Mouse (Mus musculus) megakaryocyte, adult 5-6 weeks (primary cell): ENCODE measurements around the gene Snap91. TPM values are rescaled to one million over a fixed set of nuclear protein-coding genes. Genes with fewer than 3 reads are reported as not detected.

Experiments
- ATAC-seq: 2 replicates; pipeline ENCODE4 v1.8.0; 2016; ENCODE audit warnings: mild to moderate bottlenecking, inconsistent platforms; ENCODE audit not compliant: poor library complexity, severe bottlenecking
- total RNA-seq, 2 experiments: library from RNA; stranded (forward) in 1 of 2; stranded (reverse) in 1 of 2; fragments of 153-499, 151-499 nt in 1 of 2; fragments of 221-1000, 200-1000 nt in 1 of 2; gene quantifications; 2 replicates each; pipeline versions ENCODE4 v1.2.3 to v1.2.4; 2015 to 2017

Gene Snap91
- total RNA-seq, 2 experiments from 2014 or later: not detected

DNA sequence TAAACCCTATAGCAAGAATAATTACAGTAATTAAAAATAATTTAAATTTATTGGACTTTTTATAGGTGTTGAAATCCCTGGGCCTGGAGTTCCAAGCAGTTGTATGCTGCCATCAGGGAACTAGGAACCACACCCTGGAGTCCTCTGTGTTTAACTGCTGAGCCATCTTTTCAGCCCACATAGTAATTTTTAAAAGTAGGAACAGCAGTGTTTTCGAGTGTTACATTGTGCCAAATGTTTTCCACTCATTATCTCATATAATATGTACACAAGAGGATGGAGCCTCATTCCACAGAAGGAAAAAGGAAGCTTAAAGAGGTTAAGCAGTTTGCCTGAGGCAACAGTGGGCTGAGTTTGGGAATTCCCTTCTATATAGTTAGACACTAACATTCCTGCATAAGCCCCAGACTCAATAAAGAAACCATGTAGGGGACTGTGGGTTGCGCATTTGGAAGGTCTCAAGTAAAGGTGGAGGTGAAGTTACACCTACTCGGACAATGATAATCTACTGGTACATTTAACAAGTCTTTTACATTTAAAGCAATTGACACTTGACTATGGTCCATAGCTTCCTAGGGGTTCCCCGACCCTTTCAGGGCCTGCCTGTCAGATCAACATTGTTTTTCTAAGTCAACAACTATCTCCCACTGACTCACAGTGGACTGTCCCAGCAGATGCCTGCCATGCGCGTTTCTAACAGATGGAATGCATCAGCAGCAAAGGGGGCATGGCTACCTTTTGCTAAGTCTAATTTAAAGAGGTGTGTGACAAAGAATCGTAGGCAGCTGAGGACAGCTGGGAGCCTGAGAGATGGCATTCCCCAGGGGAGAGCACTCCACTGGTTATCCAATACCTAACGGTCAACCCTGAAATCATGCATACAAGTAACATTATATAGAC lies 117.7 kb downstream of the Snap91 start:
- ATAC-seq: no peak

DNA sequence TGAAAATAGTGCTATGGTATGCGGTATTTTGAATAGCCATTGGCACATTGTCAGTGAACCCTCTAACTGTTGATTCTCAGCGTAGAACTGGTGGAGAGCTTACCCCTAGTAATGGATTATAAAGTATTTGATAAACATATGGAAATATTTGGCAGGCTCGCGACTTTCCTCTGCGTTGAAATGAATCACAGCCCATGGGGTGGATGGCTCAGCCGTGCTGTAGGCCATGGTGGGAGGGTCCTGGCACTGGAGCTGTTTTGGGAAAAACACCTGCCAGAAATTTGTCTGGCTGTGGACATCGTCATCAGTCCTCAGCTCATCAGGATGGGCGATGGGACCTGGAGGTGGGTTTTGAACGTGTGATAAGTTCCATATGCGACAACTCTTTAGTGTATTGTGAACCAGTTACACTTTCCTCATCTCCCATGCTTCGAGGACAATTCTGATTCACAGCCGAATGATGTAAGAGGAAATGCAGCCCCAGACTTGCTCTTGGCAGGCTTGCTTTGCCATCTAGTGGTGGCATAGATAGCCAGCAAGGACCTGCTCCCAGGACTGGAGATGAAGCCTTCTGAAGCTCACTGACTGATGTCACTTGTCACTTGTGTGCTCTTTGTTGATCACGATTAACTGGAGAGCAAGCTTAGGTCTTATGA lies 134.4 kb downstream of the Snap91 start:
- 0 out of 2 replicates have a peak, but pooled peaks have one; percentile 35 for ATAC-seq

DNA sequence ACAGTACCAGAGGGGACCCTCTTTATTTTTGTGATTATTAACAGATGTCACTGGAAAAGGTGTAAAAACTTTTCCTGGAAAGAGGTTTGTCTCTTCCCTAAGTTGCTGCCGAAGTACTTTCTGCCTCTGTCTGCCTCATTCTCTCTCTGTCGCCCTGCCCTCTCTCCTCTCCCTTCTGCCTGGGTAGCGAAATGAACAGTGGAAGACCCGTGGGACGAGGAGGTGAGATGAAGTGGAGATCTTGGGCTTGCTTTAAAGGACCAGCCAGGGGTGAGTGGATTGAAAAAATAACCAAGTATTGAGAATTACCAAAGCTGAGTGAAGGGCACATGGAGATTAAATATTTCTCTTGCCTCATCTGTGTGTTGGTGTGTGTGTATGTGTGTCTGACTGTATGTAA lies 136.4 kb downstream of the Snap91 start:
- no peak for ATAC-seq

DNA sequence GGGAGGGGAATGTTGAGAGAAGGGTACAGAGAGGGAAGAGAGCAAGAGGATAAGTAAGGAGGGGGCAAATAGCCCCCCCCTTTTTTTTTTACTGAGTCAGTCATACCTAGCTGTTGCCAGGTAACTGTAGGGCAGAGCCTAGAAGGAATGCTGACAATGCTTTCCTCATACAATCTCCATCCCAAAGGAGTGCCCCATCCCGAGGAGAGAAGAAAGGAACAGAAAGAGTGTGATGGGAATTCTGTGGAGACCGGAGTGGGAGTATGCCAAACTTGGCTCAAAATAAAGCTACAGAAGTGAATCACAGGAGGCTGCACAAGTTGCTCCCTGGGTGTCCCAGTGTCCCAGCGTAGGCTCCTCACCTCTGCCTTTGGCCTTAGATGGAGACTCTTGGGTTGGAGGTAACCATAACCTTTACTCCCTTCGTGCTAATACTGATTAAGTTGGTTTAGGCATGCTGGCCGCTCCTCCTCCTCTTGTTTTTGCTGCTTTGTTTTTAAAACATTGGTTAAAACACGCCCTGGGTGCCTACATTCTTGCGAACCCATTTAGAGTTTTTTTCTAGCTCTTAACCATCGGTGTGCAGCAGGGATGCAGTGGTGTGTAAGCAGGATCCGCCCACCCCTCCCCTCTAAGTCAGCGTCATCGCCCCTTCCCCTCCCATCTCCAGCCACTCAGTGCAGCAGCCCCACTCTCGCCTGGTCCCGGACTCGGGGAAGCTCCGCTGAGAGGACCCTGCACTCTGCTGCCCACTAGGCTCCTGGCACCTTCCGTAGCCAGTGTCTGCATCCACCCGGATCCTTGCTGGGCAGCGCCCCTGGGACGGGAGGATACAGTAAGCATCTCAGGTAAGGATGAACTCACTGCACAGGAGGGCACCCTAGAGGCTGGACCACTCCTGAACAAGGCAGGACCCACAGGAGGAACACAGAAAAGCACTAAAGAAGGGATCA lies 137.2 kb downstream of the Snap91 start, which contains the start of gene Prss35:
Gene Prss35, plus strand, starts transcription at position 691 of the 953 bp plus-strand sequence.
- no peak; the same call in 1 of the 2 replicates for ATAC-seq

DNA sequence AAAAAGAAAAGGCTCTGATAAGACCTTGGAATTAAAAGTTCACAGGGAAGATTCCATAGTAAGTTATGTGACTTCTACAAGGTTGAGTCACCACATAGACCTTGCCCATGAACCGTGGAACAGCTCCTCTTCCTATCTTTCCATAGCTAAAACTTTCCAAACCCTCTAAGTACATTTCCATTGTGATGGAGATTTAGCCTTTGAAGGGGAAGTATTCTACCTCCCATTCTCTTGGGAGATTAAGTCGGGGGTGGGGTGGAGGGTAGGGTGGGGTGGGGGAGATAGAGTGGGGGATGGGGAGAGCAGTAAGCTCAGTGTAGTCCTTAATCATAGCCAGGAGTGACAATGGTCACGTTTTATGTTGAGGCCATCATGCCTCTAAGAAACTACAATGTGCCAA lies 140.5 kb downstream of the Snap91 start:
- ATAC-seq: no peak

DNA sequence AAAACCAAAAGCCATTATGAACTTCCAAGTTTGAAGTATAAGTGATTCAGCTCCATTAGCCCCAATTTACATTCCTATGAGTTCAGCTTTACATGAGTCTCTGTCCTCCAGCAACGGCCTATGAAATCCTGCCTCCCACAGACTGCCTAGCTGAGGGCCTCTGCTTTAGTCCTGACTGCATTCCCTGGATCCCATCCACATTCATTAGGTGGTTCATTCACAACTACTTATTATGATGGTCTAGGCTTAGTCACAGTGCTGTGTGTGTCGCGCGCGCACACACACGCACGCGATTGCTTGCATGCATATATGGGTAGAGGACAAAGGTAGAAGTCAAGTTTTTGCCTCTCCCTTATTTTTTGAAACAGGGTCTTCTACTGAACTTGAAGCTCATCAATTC lies 141.7 kb downstream of the Snap91 start:
- ATAC-seq: no peak

DNA sequence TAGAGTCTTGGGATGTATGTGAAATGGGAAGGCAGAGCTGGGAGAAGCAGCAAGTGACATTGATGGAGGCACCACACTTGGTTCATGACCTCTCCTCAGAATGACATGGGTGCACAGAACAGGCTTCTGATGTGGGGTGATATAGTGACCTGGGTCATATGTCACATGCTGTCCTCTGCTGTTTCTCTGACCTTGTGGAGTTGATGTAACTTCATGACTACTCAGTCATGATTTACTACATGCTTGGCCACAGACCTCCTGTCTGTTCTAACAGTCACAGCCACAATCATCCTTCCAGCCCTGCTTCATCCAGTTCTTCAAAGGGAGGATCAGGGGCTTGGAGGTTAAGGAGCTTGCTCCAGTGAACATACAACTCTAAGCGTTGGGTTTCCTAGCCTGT lies 142.4 kb downstream of the Snap91 start:
- no peak for ATAC-seq

DNA sequence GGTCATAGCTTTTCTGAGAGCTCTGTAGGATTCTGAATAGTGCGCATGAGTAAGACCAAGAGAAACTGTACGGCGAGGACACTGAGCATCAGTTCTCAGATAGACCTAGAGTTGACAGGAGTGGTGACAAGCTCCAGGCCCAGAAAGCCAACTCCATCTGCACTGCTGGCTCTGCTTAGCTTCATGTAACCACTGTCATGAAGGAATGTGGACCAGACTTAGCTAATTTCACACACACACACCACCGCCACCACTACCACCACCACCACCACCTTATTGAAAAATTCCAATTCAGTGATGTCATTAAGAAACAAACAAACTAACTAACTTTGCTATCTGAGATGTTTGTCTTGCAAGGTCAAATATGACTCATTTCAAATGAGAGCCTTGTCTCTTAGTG lies 143.5 kb downstream of the Snap91 start:
- no peak for ATAC-seq

DNA sequence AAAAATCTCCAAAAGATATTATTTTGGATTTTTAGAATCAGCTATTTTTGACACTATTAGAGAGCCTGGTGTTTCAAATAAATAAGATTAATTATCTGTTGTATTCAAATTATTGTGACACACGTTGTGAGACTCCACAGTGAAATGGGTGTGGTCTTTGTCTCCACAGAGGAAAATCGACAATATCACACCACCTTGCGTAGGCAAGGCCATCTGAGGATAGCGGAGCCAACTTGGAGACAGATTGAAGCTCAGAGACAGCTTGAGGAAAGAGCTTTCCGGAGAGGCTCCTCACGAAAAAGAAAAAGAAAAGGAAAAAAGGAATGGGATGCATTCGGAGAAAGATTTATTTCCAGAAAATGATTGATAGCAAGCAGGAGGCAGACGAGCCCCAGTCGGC lies 145.7 kb downstream of the Snap91 start:
- ATAC-seq: no peak

DNA sequence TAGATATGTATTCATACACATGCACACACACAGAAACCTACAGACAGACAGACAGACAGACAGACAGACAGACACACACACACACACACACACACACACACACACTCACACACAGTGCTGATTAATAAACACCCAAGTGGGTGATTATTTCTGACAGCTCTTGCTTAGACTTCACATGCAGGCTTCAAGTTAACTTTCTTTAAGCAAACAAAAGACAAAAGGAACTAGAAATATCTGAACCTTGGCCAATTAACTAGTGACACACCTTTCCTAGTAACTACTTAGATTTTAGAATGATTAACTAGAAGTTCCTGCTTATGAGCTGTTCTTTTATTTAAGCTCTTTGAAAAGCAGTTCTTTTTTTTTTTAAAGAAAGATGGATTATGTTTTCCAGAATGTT lies 146.1 kb downstream of the Snap91 start:
- no peak for ATAC-seq

DNA sequence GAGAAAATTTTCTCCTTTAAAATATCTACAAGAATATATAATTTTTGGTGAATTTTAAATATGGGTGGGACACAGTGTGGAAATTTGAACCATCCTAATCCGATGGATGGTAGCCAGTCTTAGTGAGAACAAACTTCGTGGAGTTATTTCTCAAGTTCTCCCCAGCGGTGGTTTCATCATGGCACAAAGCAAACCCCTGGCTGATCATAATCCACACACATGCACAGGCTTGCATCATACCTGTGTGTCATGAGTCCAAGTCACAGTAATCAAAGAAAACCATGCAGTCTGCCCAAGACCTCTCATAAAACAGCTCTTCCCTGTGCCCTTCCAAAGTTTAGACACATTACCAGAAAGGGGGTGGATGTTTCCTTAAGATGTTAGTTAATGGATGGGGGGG lies 150.6 kb downstream of the Snap91 start:
- no peak for ATAC-seq

DNA sequence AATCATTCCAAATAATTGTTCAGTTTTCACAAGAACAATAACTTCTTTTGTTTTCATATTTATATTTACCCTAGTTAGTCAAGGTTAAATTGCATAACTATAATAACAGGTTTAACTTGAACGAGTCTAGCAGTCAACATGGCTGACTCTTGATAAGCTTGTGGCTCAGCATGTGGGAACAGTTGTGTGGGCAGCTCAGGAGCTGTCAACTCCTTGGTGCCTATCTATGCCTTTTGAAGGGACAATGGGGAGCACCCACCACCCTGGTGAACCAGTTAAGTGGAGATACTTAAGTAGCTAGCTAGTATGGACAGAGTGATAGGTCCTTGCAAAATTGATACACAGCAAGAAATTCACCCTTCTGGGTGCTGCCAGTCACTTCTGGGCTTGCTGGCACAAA lies 151.4 kb downstream of the Snap91 start:
- no peak for ATAC-seq

DNA sequence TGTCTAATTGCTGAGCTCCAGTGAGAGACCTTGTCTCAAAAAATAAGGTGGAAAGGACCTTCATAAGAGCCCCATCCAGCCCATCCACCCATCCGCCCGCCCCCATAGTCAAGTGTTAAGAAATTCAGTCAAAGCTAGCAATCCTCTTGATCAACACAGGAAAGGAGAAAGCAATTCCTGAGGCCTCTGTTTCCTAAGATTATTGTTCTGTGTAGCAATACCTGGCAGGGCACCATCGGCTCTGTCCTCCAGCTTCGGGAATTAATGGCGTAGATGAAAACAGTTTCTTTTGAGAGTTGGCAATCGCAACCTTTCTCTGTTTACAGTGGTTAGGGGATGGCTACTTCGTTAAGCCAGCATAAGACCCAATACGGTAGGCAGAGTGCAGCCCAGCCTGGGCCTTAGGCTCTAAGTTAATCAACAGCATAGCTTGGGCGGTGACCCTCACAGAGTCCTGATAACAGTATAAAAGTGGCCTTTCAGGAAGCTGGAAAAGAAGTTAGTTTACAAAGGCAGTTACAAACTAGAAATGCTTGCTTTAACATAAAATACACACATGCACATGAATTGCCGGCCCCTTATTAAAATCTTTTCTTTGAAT lies 152.1 kb downstream of the Snap91 start:
- ATAC-seq: no peak

DNA sequence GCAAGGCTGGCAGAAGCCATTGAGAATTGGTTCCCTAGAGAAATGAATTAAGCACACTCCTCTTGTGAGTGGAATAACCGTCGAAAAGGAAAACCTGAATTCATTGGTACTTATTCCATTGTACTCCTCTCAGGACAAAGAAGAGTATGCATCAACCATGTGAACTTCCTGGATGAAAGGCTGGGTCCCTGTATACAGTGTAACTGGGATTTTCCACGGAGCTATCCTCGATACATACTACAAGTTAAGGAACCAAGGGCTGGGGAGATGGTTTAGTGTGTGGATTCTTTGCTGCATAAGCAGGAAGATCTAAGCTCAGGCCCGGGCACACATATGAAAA lies 154.1 kb downstream of the Snap91 start:
- no peak for ATAC-seq

DNA sequence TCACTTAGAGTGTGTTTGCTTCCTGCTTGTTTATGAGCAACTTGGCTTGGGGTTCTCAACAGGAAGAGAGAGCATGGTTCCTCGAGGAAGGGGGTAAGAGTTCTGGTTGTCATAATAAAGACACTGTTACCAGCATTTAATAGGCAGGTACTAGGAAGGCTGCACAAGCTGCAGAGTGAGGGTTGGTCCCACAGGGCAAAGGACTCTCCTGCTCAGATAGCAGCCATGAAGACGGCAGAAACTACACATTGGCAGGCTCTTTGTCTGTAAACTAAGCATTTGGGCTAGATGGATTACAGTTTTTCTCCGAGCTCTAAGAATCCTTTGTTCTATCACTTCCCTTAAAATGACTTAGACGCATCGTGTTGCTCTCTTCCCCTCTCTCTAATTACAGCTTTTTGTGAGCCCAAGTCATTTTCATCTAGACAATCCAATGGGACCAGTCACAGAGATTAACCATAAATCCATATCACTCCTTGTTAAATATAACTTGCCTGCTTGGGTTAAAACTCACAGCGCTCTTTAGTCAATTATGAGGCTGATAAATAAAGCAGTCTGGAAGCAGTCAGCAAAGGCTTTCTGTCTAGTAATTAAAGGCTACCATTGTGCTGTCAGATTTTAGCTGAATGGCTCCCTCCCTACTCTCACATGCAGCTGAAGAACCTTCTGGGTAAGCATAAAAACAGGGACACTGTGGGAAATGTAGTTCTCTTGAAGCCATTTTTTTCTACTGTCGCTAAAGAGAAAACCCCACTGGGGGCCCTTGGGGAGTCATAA lies 154.7 kb downstream of the Snap91 start:
- ATAC-seq: no peak

DNA sequence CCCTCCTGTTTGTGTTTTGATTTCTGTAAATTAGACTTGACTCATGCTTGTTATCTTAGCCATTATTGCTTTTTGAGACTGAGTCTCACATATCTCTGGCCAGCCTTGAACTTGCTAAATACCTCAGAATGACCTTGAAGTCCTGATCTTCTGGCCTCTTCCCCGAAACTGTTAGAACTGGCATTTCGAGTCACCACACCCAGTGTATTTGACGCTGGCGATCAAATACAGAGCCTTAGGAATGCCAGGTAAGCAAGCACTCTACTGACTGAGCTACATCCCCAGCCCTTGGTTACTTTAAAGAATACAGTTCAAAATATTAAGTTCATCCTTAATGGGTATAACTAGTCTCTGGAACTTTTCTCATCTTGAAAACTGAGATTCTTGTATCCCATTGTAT lies 155.4 kb downstream of the Snap91 start:
- no peak for ATAC-seq

DNA sequence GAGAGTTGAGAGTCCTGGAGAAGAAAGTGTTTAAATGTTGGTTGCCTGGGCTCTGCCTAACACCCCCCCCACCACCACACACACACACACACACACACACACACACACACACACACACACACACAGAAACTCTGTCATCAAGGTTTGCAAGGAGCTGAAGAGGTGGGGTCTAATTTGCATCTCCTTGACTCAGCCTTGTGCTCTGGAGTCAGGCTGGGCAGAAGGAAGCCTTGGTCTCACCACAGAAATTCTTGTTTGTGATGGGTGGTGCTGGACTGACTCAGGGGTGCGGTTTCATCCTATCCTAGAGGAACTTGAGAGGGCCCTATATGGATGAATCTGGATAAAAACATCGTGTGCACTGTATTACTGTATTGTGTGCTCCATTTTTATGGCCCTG lies 159.7 kb downstream of the Snap91 start:
- no peak for ATAC-seq

DNA sequence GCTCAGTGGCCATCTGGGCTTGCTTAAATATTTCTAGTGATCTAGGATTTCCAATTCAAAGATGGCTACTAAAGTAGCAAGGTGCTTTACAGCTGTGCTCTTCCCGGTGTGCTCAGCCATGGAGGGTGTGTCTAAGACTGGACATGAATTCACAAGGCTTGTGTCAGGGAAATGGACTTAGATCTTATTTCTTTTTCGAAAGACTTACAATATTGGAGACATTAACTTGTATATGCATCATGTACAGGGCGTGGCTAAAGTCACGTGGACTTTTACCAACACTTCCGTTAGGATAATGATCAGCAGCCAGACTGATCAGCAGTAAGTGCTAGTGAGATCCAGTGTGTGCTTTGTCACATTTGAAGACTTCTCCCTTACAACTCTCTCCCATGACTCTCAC lies 160.2 kb downstream of the Snap91 start:
- no peak for ATAC-seq

DNA sequence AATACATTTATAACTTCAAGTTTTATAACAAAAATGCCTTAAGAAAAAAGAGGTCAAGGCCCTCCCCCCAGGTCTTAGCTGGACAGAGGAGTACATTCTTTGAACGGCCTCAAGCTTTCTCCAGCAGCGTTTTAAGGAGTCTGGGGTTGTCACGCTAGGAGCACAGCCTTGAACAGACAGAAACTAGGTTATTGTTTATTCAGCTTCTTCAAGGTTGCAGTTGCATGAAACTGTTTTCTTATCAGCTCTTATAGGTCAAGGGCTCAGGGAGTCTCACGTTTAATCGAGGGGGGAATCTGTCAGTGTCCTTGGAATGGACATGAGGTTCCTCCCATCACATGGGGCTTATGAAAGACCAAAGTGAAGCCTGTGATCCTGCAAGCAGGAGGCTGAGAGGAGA lies 163.3 kb downstream of the Snap91 start:
- ATAC-seq: no peak

DNA sequence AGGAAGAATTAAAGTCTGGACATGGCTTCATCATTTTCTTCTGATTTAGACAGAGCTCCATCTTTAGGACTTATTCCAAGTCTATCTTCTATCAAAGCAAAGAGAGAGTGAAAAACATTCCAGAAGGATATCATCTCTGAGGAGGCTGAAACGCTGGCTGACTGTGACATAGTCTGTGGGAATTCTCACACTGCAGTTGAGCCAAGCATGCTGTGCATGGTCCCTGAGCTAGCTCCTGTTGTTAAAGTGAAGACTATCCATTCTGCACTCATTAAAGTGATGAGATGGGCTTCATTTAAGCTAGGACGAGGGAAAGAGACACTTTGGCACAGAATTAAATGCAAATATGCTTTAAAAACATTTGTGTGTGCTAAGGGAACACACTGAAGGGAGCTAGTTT lies 163.9 kb downstream of the Snap91 start:
- ATAC-seq: no peak
